Mouse (Mus musculus): ENCODE measurements at regions not wholly inside any gene's neighbourhood (a gene's known extent, or its start where the extent isn't known, plus 50 kb on each side); places are given as distances from the start of the nearest gene placed in this dataset.

DNA sequence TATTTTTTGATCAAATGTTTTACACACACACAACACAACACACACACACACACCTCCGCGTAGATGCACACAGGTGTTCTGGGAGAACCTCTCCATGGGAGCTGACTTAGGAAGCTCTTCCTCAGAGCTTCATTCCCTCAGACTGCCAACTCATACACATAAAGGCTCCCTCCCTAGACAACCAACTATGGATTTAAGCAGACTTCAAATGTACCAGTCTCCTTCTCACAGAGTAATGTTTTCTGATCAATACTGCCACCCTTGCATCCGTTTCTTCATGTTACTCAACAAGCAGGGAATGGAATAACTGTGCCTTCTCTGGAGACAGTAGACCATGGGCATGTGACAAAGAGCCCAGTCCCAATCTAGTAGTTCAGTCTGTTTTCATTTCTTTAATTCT, 219.0 kb downstream of the Mef2c start:
- Histone ChIP-seq H3K9me3 (ENCODE audit: control insufficient read depth, low read length) (no peaks in the 10 kb centered on the region), H3K4me1 (replicated peaks; ENCODE audit: control insufficient read depth, insufficient read depth, low read length) (no peaks in the 10 kb centered on the region), H3K9ac (ENCODE audit: low read length) (peak overlapping the region; percentile 100), H3K4me3 (ENCODE audit: low read depth, low read length) (peak overlapping the region; percentile 85), H3K27ac (ENCODE audit: low read depth, low read length) (peak overlapping the region; percentile 100), H3K27me3 (ENCODE audit: control insufficient read depth, insufficient read depth, low read length) (peaks cover 2% of the 10 kb centered on the region; the same call in 1 of the 2 replicates), H3K4me2 (ENCODE audit: low read depth, low read length, severe bottlenecking) (peak overlapping the region; percentile 75), H3K36me3 (ENCODE audit: control insufficient read depth, insufficient read depth, low read length) (no peaks in the 10 kb centered on the region)
- 5% methylated on average over 3 of the region's 3 CpGs for WGBS
- DNase-seq (ENCODE audit: low spot score): no peak
- no peak for ATAC-seq (replicated peaks; ENCODE audit: low FRiP score)

DNA sequence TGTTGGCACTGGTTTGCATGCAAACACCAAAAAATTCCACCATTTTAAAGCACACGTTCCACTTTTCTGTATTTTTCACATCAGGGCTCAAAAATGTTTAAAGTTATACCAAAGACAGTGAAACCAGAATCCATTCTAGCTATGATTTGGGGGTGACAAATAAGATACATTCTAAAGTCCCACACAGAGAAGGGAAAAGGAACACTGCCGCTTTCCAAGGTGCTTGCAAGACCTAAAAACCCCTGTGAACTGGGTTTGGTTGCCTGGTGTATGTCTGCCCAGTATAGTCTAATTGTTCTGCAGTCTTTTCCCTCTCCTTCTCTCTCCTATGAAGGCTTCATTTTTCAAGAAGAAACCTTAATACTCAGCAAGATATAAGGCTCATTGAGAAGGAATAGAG, 219.6 kb downstream of the Mef2c start:
- peak overlapping the region; percentile 100 for H3K9ac ChIP-seq (ENCODE audit: low read length)
- no peak for ATAC-seq (replicated peaks; ENCODE audit: low FRiP score)
- DNase-seq (ENCODE audit: low spot score): no peak
- no peaks in the 10 kb centered on the region for H3K36me3 ChIP-seq (ENCODE audit: control insufficient read depth, insufficient read depth, low read length)
- 6% methylated on average over 2 of the region's 2 CpGs for WGBS
- H3K4me1 ChIP-seq (replicated peaks; ENCODE audit: control insufficient read depth, insufficient read depth, low read length): no peaks in the 10 kb centered on the region
- peak overlapping the region; percentile 100 for H3K27ac ChIP-seq (ENCODE audit: low read depth, low read length)
- no peaks in the 10 kb centered on the region for H3K9me3 ChIP-seq (ENCODE audit: control insufficient read depth, low read length)
- H3K27me3 ChIP-seq (ENCODE audit: control insufficient read depth, insufficient read depth, low read length): peaks cover 2% of the 10 kb centered on the region; the same call in 1 of the 2 replicates
- H3K4me3 ChIP-seq (ENCODE audit: low read depth, low read length): peak overlapping the region; percentile 85
- H3K4me2 ChIP-seq (ENCODE audit: low read depth, low read length, severe bottlenecking): peak overlapping the region; percentile 75

DNA sequence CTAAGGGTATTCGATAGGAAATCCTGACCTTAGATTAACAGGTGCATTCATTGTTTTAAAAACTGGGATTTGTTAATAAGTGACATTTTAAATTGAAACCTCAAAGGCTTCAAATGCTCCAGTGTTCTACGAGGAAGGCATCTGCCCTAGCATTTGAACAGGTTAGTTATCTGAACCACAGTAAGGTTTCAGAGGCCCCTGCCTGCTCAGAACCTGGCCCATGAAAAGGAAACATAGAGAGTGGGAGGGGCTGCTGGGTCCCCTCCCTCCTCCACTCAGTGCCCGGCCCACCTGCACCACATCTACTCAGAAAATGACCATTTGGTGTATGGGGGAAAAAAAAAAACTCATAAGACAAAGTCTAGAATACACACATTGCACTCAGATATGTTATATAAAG, 220.4 kb downstream of the Mef2c start:
- no peaks in the 10 kb centered on the region for H3K36me3 ChIP-seq (ENCODE audit: control insufficient read depth, insufficient read depth, low read length)
- H3K4me1 ChIP-seq (replicated peaks; ENCODE audit: control insufficient read depth, insufficient read depth, low read length): no peaks in the 10 kb centered on the region
- H3K9me3 ChIP-seq (ENCODE audit: control insufficient read depth, low read length): no peaks in the 10 kb centered on the region
- H3K27ac ChIP-seq (ENCODE audit: low read depth, low read length): peak overlapping the region; percentile 100
- peaks cover 2% of the 10 kb centered on the region; the same call in 1 of the 2 replicates for H3K27me3 ChIP-seq (ENCODE audit: control insufficient read depth, insufficient read depth, low read length)
- 18% methylated on average over 3 of the region's 3 CpGs for WGBS
- H3K4me3 ChIP-seq (ENCODE audit: low read depth, low read length): peak overlapping the region; percentile 85
- peak; percentile 67 for DNase-seq (ENCODE audit: low spot score)
- peak overlapping the region; percentile 75 for H3K4me2 ChIP-seq (ENCODE audit: low read depth, low read length, severe bottlenecking)
- H3K9ac ChIP-seq (ENCODE audit: low read length): peak overlapping the region; percentile 100
- no peak for ATAC-seq (replicated peaks; ENCODE audit: low FRiP score)

DNA sequence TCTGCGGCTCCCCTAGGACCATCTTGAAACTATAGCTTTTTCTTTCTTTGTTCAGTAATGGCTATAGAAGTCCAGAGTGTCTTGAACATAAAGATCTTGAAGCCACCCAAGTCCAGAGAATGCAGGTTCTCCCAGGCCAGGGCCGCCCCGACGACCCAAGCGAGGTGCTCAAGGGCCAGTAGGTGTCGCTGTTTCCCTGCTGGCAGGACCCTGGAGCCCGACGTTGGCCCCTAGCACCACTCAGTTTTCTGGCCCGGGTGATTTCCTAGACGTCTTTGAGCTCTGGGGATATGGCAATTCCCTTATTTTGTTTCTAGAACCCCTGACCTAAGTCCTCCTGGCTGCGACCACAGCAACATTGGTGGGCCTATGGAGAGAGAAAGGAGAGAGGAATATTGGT, 221.2 kb downstream of the Mef2c start:
- H3K9me3 ChIP-seq (ENCODE audit: control insufficient read depth, low read length): no peaks in the 10 kb centered on the region
- H3K36me3 ChIP-seq (ENCODE audit: control insufficient read depth, insufficient read depth, low read length): no peaks in the 10 kb centered on the region
- peak; percentile 95 for DNase-seq (ENCODE audit: low spot score)
- peak overlapping the region; percentile 85 for H3K4me3 ChIP-seq (ENCODE audit: low read depth, low read length)
- peak overlapping the region; percentile 100 for H3K27ac ChIP-seq (ENCODE audit: low read depth, low read length)
- H3K4me2 ChIP-seq (ENCODE audit: low read depth, low read length, severe bottlenecking): peak overlapping the region; percentile 75
- peak overlapping the region; percentile 100 for H3K9ac ChIP-seq (ENCODE audit: low read length)
- ATAC-seq (replicated peaks; ENCODE audit: low FRiP score): peak; percentile 32; the same call in 1 of the 2 replicates
- WGBS: 2% methylated on average over 11 of the region's 11 CpGs
- H3K4me1 ChIP-seq (replicated peaks; ENCODE audit: control insufficient read depth, insufficient read depth, low read length): no peaks in the 10 kb centered on the region
- peaks cover 2% of the 10 kb centered on the region; the same call in 1 of the 2 replicates for H3K27me3 ChIP-seq (ENCODE audit: control insufficient read depth, insufficient read depth, low read length)

DNA sequence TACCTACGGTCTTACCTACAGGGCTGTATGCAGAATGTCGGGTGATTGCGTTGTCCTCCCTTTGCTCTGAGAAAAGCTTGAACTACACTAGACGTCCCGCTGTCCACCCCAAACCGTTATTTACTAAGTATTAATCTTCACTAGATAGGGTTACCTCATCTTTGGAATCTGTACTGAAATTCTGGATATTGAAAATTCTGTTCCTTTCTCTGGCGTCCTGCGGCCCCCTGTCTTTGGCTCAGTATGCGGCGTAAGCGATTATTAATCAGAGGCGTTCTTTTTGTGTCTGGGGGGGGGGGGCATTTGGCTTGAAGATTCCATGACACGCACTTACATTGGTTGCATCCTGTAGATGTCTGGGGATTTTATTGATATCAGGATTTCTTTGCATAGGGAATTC, 222.0 kb downstream of the Mef2c start:
- no peaks in the 10 kb centered on the region for H3K9me3 ChIP-seq (ENCODE audit: control insufficient read depth, low read length)
- peak overlapping the region; percentile 85 for H3K4me3 ChIP-seq (ENCODE audit: low read depth, low read length)
- peak; percentile 66 for DNase-seq (ENCODE audit: low spot score)
- H3K36me3 ChIP-seq (ENCODE audit: control insufficient read depth, insufficient read depth, low read length): no peaks in the 10 kb centered on the region
- under 1% methylated on average over 13 of the region's 13 CpGs for WGBS
- H3K4me2 ChIP-seq (ENCODE audit: low read depth, low read length, severe bottlenecking): peak overlapping the region; percentile 75
- no peak for ATAC-seq (replicated peaks; ENCODE audit: low FRiP score)
- H3K9ac ChIP-seq (ENCODE audit: low read length): peak overlapping the region; percentile 100
- peak overlapping the region; percentile 100 for H3K27ac ChIP-seq (ENCODE audit: low read depth, low read length)
- peaks cover 2% of the 10 kb centered on the region; the same call in 1 of the 2 replicates for H3K27me3 ChIP-seq (ENCODE audit: control insufficient read depth, insufficient read depth, low read length)
- no peaks in the 10 kb centered on the region for H3K4me1 ChIP-seq (replicated peaks; ENCODE audit: control insufficient read depth, insufficient read depth, low read length)

DNA sequence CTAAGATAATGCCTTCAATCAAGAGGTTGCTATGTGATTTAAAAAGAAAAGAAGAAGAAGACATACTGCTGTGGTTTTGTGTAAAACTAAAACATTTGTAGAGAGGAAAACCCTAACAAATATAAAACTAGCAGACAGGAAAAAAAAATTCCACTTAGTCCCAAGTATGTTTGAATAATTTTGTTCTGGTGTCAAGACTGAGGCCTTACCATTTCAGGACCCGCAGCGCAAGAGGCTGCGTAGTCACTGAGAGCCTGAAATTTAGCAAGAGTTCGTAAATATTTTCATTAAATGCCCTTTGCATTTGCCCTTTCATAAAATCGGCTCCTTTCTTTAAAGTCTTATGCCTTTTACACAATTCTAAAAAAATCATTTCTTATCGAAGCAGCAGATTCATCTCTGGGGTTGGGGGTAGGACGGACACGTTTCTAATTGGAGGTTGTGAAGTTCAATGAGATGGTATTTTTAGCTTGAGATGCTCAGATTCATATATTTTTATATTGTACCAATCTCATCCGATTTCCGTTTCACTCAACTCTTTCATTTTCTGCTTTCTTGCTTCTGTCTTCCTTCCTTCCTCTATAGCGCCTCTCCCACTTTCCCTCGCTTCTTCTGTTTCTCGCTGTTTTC, 222.6 kb downstream of the Mef2c start:
- Histone ChIP-seq H3K9ac (ENCODE audit: low read length) (peak overlapping the region; percentile 100), H3K4me1 (replicated peaks; ENCODE audit: control insufficient read depth, insufficient read depth, low read length) (no peaks in the 10 kb centered on the region), H3K4me3 (ENCODE audit: low read depth, low read length) (peak overlapping the region; percentile 85), H3K9me3 (ENCODE audit: control insufficient read depth, low read length) (no peaks in the 10 kb centered on the region), H3K27ac (ENCODE audit: low read depth, low read length) (peak overlapping the region; percentile 100), H3K4me2 (ENCODE audit: low read depth, low read length, severe bottlenecking) (peak overlapping the region; percentile 75), H3K36me3 (ENCODE audit: control insufficient read depth, insufficient read depth, low read length) (no peaks in the 10 kb centered on the region), H3K27me3 (ENCODE audit: control insufficient read depth, insufficient read depth, low read length) (peaks cover 2% of the 10 kb centered on the region; the same call in 1 of the 2 replicates)
- no peak for DNase-seq (ENCODE audit: low spot score)
- 3% methylated on average over 13 of the region's 13 CpGs for WGBS
- ATAC-seq (replicated peaks; ENCODE audit: low FRiP score): no peak

DNA sequence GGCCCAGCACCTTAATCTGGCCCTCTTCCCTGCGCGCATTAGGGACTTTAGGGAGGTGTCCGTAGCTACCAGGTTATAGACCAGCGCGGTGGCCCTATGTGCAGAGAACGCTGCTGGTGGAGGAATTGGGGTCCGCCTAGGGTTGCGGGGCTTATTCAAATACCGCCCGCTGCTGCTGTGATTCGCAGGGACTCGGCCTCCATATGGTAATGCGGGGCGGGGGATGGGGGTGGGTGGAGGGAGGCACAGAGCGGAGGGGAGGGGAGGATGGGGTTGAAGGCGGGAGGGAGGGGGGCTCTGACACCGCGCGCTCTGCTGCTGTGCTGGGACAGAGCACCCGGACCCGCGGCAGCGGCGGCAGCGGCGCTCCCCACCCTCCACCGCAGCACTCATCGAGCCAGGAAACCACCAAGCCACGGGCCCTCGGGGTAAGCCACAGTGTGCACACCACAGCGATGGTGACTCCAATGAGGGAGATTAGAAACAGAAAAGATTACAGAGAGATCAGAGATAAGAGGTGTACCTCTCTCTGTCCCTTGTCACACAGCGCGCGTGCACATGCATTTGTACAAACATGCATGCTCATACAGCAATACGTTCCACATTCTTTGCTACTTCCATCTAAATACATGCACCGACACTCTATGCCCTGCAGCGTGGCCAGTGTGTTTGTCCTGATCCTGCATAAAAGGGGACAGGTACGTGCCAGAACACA, 223.4 kb downstream of the Mef2c start:
- peak overlapping the region; percentile 75 for H3K4me2 ChIP-seq (ENCODE audit: low read depth, low read length, severe bottlenecking)
- WGBS: 1% methylated on average over 38 of the region's 38 CpGs
- H3K36me3 ChIP-seq (ENCODE audit: control insufficient read depth, insufficient read depth, low read length): no peaks in the 10 kb centered on the region
- ATAC-seq (replicated peaks; ENCODE audit: low FRiP score) (peak; percentile 51), DNase-seq (ENCODE audit: low spot score) (peak; percentile 92)
- H3K27ac ChIP-seq (ENCODE audit: low read depth, low read length): peak overlapping the region; percentile 100
- H3K27me3 ChIP-seq (ENCODE audit: control insufficient read depth, insufficient read depth, low read length): peaks cover 2% of the 10 kb centered on the region; the same call in 1 of the 2 replicates
- H3K4me3 ChIP-seq (ENCODE audit: low read depth, low read length): peak overlapping the region; percentile 85
- H3K9me3 ChIP-seq (ENCODE audit: control insufficient read depth, low read length): no peaks in the 10 kb centered on the region
- H3K4me1 ChIP-seq (replicated peaks; ENCODE audit: control insufficient read depth, insufficient read depth, low read length): no peaks in the 10 kb centered on the region
- H3K9ac ChIP-seq (ENCODE audit: low read length): peak overlapping the region; percentile 100

DNA sequence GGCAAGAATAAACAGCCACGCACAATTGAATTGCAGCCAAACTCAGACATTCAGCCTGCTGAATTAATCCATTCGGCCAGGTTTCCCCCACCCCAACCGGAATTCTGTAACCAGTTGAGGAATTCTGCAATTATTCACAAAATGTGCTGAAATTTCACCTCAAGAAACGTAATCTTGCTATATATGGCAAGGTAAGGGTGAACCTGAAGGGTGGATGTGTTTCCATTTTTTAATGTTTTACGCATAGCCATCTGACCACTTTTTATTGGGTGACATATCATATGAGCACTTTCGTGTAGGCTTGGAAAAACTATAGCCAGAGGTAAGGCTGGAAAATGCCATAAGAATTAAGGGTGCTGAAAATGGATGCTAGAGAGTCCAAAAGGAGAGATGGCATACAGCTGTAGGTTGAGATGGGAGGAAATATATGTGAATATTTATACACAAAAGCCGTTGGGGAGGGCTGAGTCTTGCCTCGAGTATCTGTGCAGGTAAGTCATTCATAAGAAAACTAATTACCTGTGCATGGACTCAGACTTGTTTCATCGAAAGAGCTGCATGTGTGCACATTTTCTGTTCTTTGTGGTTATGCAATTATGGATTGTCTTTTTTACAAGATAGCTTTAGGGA, 224.0 kb downstream of the Mef2c start:
- Histone ChIP-seq H3K4me3 (ENCODE audit: low read depth, low read length) (peak overlapping the region; percentile 85), H3K4me2 (ENCODE audit: low read depth, low read length, severe bottlenecking) (peak overlapping the region; percentile 75), H3K9ac (ENCODE audit: low read length) (peak overlapping the region; percentile 100), H3K9me3 (ENCODE audit: control insufficient read depth, low read length) (no peaks in the 10 kb centered on the region), H3K4me1 (replicated peaks; ENCODE audit: control insufficient read depth, insufficient read depth, low read length) (no peaks in the 10 kb centered on the region), H3K27me3 (ENCODE audit: control insufficient read depth, insufficient read depth, low read length) (no peaks in the 10 kb centered on the region; the same call in 1 of the 2 replicates), H3K36me3 (ENCODE audit: control insufficient read depth, insufficient read depth, low read length) (no peaks in the 10 kb centered on the region), H3K27ac (ENCODE audit: low read depth, low read length) (peak overlapping the region; percentile 100)
- ATAC-seq (replicated peaks; ENCODE audit: low FRiP score): no peak
- WGBS: 4% methylated on average over 9 of the region's 9 CpGs
- DNase-seq (ENCODE audit: low spot score): no peak
